Mouse (Mus musculus) forebrain, embryonic 12.5 days (tissue): ENCODE measurements around the gene Nhsl1. TPM values are rescaled to one million over a fixed set of nuclear protein-coding genes. Genes with fewer than 3 reads are reported as not detected.

Experiments used
- polyA plus RNA-seq: library from polyadenylated mRNA; unstranded; fragments of >200 nt; fragmentation: Nextera tagmentation; extraction: Ambion mirVana; gene quantifications from 2 replicates; pipeline ENCODE4 v1.2.1, GENCODE M21; 2016

Gene Nhsl1
- polyA plus RNA-seq, 1 experiment from 2014 or later: 17.2 TPM

Other genes with a start within 250 kb of the Nhsl1 start
- 0.41 TPM in 2 replicates for gene Ect2l, start 108.1 kb upstream of the Nhsl1 start, polyA plus RNA-seq
- gene Ccdc28a, start 84.0 kb upstream of the Nhsl1 start, polyA plus RNA-seq: 6.1 and 7.3 TPM in 2 replicates
- gene Hebp2, start 227.1 kb downstream of the Nhsl1 start, polyA plus RNA-seq: 6.8 and 8.8 TPM in 2 replicates